In genomic region chr7:141581323-141581722, GRCm38 (mm10) we compare ENCODE assay signal across 19 mouse cellular contexts. TPM values are rescaled to one million over a fixed set of nuclear protein-coding genes. Genes with fewer than 3 reads are reported as not detected.
DNase-seq lines count a peak whose midpoint lies in the region; ATAC-seq and TF ChIP-seq lines count a peak whose summit lies in the region.
"Had no signal": no experiment of that assay in that cellular context is flagged by ENCODE, and none has a peak within 500 bp of the region (broad histone marks: within the 10 kb centered on the region; RNA-seq: fewer than 3 reads in every experiment).

No protein-coding gene starts in this region.

- H3K9me3 ChIP-seq in kidney, embryonic 16.5 days (ENCODE audit: low read length) = no peaks in the 10 kb centered on the region
- H3K9me3 ChIP-seq: embryonic facial prominence, embryonic 15.5 days; heart, embryonic 10.5 days; limb, embryonic 10.5 days; midbrain, embryonic 13.5 days had no signal

- no peaks in the 10 kb centered on the region for H3K27me3 ChIP-seq in kidney, embryonic 16.5 days (ENCODE audit: insufficient read depth, low read length)
- no peaks in the 10 kb centered on the region for H3K27me3 ChIP-seq in liver, adult 2 months (ENCODE audit: control insufficient read depth, insufficient read depth, low read length)
- H3K27me3 ChIP-seq in small intestine, adult 2 months (ENCODE audit: control insufficient read depth, insufficient read depth, low read length) = no peaks in the 10 kb centered on the region
- H3K27me3 ChIP-seq: embryonic facial prominence, embryonic 15.5 days; midbrain, embryonic 13.5 days had no signal

- H3K4me1 ChIP-seq in kidney, embryonic 16.5 days (ENCODE audit: insufficient read depth, low read length) = peaks cover 19% of the 10 kb centered on the region; the same call in 1 of the 2 replicates
- H3K4me1 ChIP-seq in liver, adult 2 months (ENCODE audit: control insufficient read depth, insufficient read depth, low read length) = peaks cover 43% of the 10 kb centered on the region
- peaks cover 50% of the 10 kb centered on the region for H3K4me1 ChIP-seq in small intestine, adult 2 months (ENCODE audit: control insufficient read depth, insufficient read depth, insufficient read length, low read length)
- H3K4me1 ChIP-seq: limb, embryonic 10.5 days; midbrain, embryonic 13.5 days had no signal

- no peak for TF ChIP-seq POLR2A in liver, adult 2 months (IDR thresholded peaks at IDR 0.05; ENCODE audit: extremely low read depth, insufficient read depth, low read length)
- no peak for TF ChIP-seq POLR2A in small intestine, adult 2 months (IDR thresholded peaks at IDR 0.05; ENCODE audit: low read depth, low read length)

- no peak overlapping the region for H3K9ac ChIP-seq in kidney, embryonic 16.5 days (replicated peaks; ENCODE audit: low read length)
- no peak overlapping the region for H3K9ac ChIP-seq in liver, adult 2 months (ENCODE audit: low read depth, low read length)
- H3K9ac ChIP-seq: embryonic facial prominence, embryonic 15.5 days; hindbrain, embryonic 14.5 days; lung, embryonic 14.5 days; midbrain, embryonic 13.5 days had no signal

- ATAC-seq in kidney, embryonic 16.5 days (ENCODE audit: low FRiP score, low TSS enrichment) = peak; percentile 95
- ATAC-seq: midbrain, embryonic 13.5 days had no signal

- DNase-seq in kidney, adult 11 months = peak; percentile 96
- peak; percentile 98 for DNase-seq in liver, adult 2 months (ENCODE audit: extremely low read depth, low read depth, low spot score)
- no peak for DNase-seq in frontal cortex, postnatal 14 days (ENCODE audit: low spot score in 2 of 2)
- no peak for DNase-seq in frontal cortex, adult 2 months (ENCODE audit: extremely low spot score in 1 of 2, low spot score in 1 of 2)
- no peak for DNase-seq in adrenal gland, adult (ENCODE audit: inconsistent age in 2 of 2, low spot score in 1 of 2)
- DNase-seq: cerebellum, postnatal 14 days; embryo, embryonic 11 days; gastrocnemius, postnatal 36 days; heart, postnatal 10 days; lung, embryonic 14.5 days; thymus, adult 2 months had no signal

- no peak for TF ChIP-seq CTCF in liver, adult 2 months (IDR thresholded peaks at IDR 0.05; ENCODE audit: low read depth, low read length)
- TF ChIP-seq CTCF in small intestine, adult 2 months (IDR thresholded peaks at IDR 0.05; ENCODE audit: extremely low read depth, insufficient read length, insufficient replicate concordance, low read depth, low read length) = no peak

- peak overlapping the region; percentile 78 for H3K27ac ChIP-seq in kidney, embryonic 16.5 days (ENCODE audit: low read length)
- peak overlapping the region; percentile 14 for H3K27ac ChIP-seq in liver, adult 2 months (replicated peaks; ENCODE audit: insufficient read depth, low read depth, low read length)
- peak overlapping the region; percentile 65 for H3K27ac ChIP-seq in small intestine, adult 2 months (ENCODE audit: insufficient read depth, low read depth, low read length)
- H3K27ac ChIP-seq: embryonic facial prominence, embryonic 15.5 days; heart, embryonic 10.5 days; hindbrain, embryonic 14.5 days; limb, embryonic 10.5 days; macrophage; midbrain, embryonic 13.5 days had no signal

- 54% methylated on average over 7 of the region's 7 CpGs for WGBS in kidney, embryonic 16.5 days
- 29% methylated on average over 7 of the region's 7 CpGs for WGBS in liver, adult 2 months
- WGBS in small intestine, adult 2 months = 27% methylated on average over 7 of the region's 7 CpGs

- peaks cover 56% of the 10 kb centered on the region for H3K79me2 ChIP-seq in liver, adult 2 months (ENCODE audit: control insufficient read depth, insufficient read depth, low read length)

- H3K4me2 ChIP-seq in kidney, embryonic 16.5 days (replicated peaks; ENCODE audit: low read depth, low read length) = no peak overlapping the region
- H3K4me2 ChIP-seq: embryonic facial prominence, embryonic 15.5 days; hindbrain, embryonic 14.5 days; lung, embryonic 14.5 days; midbrain, embryonic 13.5 days had no signal

- no peaks in the 10 kb centered on the region for H3K36me3 ChIP-seq in kidney, embryonic 16.5 days (ENCODE audit: insufficient read depth, low read length)
- no peaks in the 10 kb centered on the region for H3K36me3 ChIP-seq in liver, adult 2 months (ENCODE audit: control insufficient read depth, insufficient read depth, low read length)
- H3K36me3 ChIP-seq in small intestine, adult 2 months (ENCODE audit: control insufficient read depth, insufficient read depth, low read length) = 0 out of 2 replicates have a peak, but pooled peaks cover 1% of the 10 kb centered on the region
- H3K36me3 ChIP-seq: midbrain, embryonic 13.5 days had no signal

- no peak overlapping the region for H3K4me3 ChIP-seq in kidney, embryonic 16.5 days (ENCODE audit: low read length)
- H3K4me3 ChIP-seq in liver, adult 2 months (ENCODE audit: insufficient read depth, low read depth, low read length) = no peak overlapping the region
- H3K4me3 ChIP-seq in small intestine, adult 2 months (ENCODE audit: low read depth, low read length) = no peak overlapping the region
- H3K4me3 ChIP-seq: embryonic facial prominence, embryonic 15.5 days; heart, embryonic 10.5 days; limb, embryonic 10.5 days; midbrain, embryonic 13.5 days had no signal

RNA-seq across cellular contexts. Expression of gene Ap2a2, which starts 19.4 kb away (rescaled TPM):
- 99.4 and 100 TPM in 2 replicates for polyA plus RNA-seq in kidney, embryonic 16.5 days (2015; fragmentation: Nextera tagmentation; extraction: Ambion mirVana)
- 42.2 and 54.0 TPM in 2 replicates for total RNA-seq in liver, adult 2 months (2014; rRNA removed)
- 37.9 and 38.1 TPM in 2 replicates for polyA plus RNA-seq in liver, adult 2 months (2012; rRNA removed)
- 49.6 and 109 TPM in 2 replicates for polyA plus RNA-seq in small intestine, adult 2 months (2012; rRNA removed)
- 94.5 and 96.8 TPM in 2 replicates for polyA plus RNA-seq in frontal cortex, adult 2 months (2012; rRNA removed)

RNA-seq across cellular contexts. Expression of gene Chid1, which starts 41.7 kb away (rescaled TPM):
- polyA plus RNA-seq in kidney, embryonic 16.5 days (2015; fragmentation: Nextera tagmentation; extraction: Ambion mirVana) = 47.7 and 50.5 TPM in 2 replicates
- total RNA-seq in liver, adult 2 months (2014; rRNA removed) = 24.2 and 30.6 TPM in 2 replicates
- 32.6 and 45.1 TPM in 2 replicates for polyA plus RNA-seq in liver, adult 2 months (2012; rRNA removed)
- polyA plus RNA-seq in small intestine, adult 2 months (2012; rRNA removed) = 21.5 and 30.7 TPM in 2 replicates
- 35.8 and 46.7 TPM in 2 replicates for polyA plus RNA-seq in frontal cortex, adult 2 months (2012; rRNA removed)

Comparison
In these comparisons a context has a peak if more than half of its experiments do, and no peak if none do; other contexts are left out.
1. DNase-seq: peak in kidney, adult 11 months (single experiment) and liver, adult 2 months (single experiment); none in frontal cortex, postnatal 14 days (0 of 2), frontal cortex, adult 2 months (0 of 2) and adrenal gland, adult (0 of 2).
2. H3K27ac ChIP-seq: peak in every context shown above with its lines; median percentile 78 in kidney, embryonic 16.5 days; 65 in small intestine, adult 2 months; 14 in liver, adult 2 months.